In genomic region chr13:30792741-30793140, GRCm38 (mm10) we compare ENCODE assay signal across 13 mouse cellular contexts.
"Had no signal": no experiment of that assay in that cellular context is flagged by ENCODE, and none has a peak within 500 bp of the region (broad histone marks: within the 10 kb centered on the region; RNA-seq: fewer than 3 reads in every experiment).

No protein-coding gene starts in this region.

- H3K9ac ChIP-seq: limb, embryonic 13.5 days; liver, embryonic 15.5 days; midbrain, embryonic 13.5 days; neural tube, embryonic 13.5 days had no signal

- H3K4me2 ChIP-seq: limb, embryonic 13.5 days; liver, embryonic 11.5 days; liver, embryonic 15.5 days; midbrain, embryonic 13.5 days; neural tube, embryonic 13.5 days had no signal

- ATAC-seq: midbrain, embryonic 13.5 days had no signal

- DNase-seq: kidney, adult 11 months; kidney, adult 9 months; kidney, postnatal 36 days; layer of hippocampus, adult 9-11 months; lung, postnatal 10 days; retina, postnatal 1 day; right cerebral cortex, postnatal 25 days had no signal

- H3K9me3 ChIP-seq: limb, embryonic 13.5 days; liver, embryonic 15.5 days; midbrain, embryonic 13.5 days; neural tube, embryonic 13.5 days had no signal

- H3K27me3 ChIP-seq: limb, embryonic 13.5 days; liver, embryonic 15.5 days; midbrain, embryonic 13.5 days; neural tube, embryonic 13.5 days had no signal

- H3K36me3 ChIP-seq: limb, embryonic 13.5 days; liver, embryonic 15.5 days; midbrain, embryonic 13.5 days; neural tube, embryonic 13.5 days had no signal

- H3K4me1 ChIP-seq: limb, embryonic 13.5 days; liver, embryonic 15.5 days; midbrain, embryonic 13.5 days; neural tube, embryonic 13.5 days had no signal

- H3K27ac ChIP-seq: kidney, postnatal 0 days; limb, embryonic 13.5 days; liver, embryonic 15.5 days; midbrain, embryonic 13.5 days; neural tube, embryonic 13.5 days had no signal

- H3K4me3 ChIP-seq: limb, embryonic 13.5 days; liver, embryonic 15.5 days; midbrain, embryonic 13.5 days; neural tube, embryonic 13.5 days had no signal
